Mouse (Mus musculus): ENCODE results near the gene Shroom3. TPM values are rescaled to one million over a fixed set of nuclear protein-coding genes. Genes with fewer than 3 reads are reported as not detected.

Shroom3 gene
- polyA plus RNA-seq, 1 experiment from 2014 or later: 3.2 TPM

DNA sequence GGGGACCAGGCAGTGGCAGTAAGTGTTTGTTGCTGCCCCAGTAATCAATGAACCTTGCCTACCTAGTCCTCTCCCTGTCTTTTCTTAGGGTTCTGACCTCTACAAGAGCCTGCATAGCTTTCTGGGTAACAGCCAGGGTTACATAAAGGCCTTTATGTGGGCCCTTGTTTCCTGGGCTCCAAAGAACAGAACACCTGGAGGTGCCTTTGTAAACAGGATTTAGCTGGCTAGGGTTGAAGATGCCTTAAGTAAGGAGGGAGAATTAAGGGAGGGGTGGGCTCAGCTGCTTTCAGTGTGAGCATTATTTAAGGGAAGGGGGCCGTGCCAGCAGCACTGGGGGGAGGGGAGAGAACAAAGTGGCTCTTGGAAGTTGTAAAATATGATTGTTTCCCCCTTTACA is 210.5 kb downstream of the Shroom3 start:
- Histone ChIP-seq H3K9ac (no peak overlapping the region), H3K4me2 (no peak overlapping the region)
- ATAC-seq (ENCODE audit: insufficient number of reproducible peaks, low FRiP score, low TSS enrichment, low read depth): no peak

GRCm38 (mm10) chr5:92895877-92896276 is 212.6 kb downstream of the Shroom3 start:
- Histone ChIP-seq H3K27me3 (no peaks in the 10 kb centered on the region), H3K4me3 (no peak overlapping the region), H3K9me3 (no peaks in the 10 kb centered on the region), H3K4me1 (peaks cover 22% of the 10 kb centered on the region), H3K9ac (no peak overlapping the region), H3K4me2 (no peak overlapping the region), H3K36me3 (no peaks in the 10 kb centered on the region), H3K27ac (no peak overlapping the region)
- no peak for ATAC-seq (ENCODE audit: insufficient number of reproducible peaks, low FRiP score, low TSS enrichment, low read depth)
- WGBS: 91% methylated on average over 8 of the region's 8 CpGs

More for the DNA sequence above, 210.5 kb downstream of the Shroom3 start:
- H3K9me3 ChIP-seq: no peaks in the 10 kb centered on the region
- H3K36me3 ChIP-seq: no peaks in the 10 kb centered on the region
- WGBS: 5% methylated on average over 1 of the region's 1 CpGs
- H3K27ac ChIP-seq: no peak overlapping the region
- H3K4me3 ChIP-seq: no peak overlapping the region
- peaks cover 16% of the 10 kb centered on the region for H3K4me1 ChIP-seq
- H3K27me3 ChIP-seq: no peaks in the 10 kb centered on the region

- Histone ChIP-seq H3K9me3 (no peaks in the 10 kb centered on the region), H3K4me1 (peaks cover 22% of the 10 kb centered on the region), H3K27me3 (no peaks in the 10 kb centered on the region), H3K4me3 (no peak overlapping the region), H3K9ac (no peak overlapping the region), H3K36me3 (no peaks in the 10 kb centered on the region), H3K27ac (no peak overlapping the region), H3K4me2 (no peak overlapping the region)
- WGBS: 62% methylated on average over 1 of the region's 1 CpGs
- ATAC-seq (ENCODE audit: insufficient number of reproducible peaks, low FRiP score, low TSS enrichment, low read depth): no peak
These were observed 213.6 kb downstream of the Shroom3 start for GRCm38 (mm10) chr5:92896725-92897280.

DNA sequence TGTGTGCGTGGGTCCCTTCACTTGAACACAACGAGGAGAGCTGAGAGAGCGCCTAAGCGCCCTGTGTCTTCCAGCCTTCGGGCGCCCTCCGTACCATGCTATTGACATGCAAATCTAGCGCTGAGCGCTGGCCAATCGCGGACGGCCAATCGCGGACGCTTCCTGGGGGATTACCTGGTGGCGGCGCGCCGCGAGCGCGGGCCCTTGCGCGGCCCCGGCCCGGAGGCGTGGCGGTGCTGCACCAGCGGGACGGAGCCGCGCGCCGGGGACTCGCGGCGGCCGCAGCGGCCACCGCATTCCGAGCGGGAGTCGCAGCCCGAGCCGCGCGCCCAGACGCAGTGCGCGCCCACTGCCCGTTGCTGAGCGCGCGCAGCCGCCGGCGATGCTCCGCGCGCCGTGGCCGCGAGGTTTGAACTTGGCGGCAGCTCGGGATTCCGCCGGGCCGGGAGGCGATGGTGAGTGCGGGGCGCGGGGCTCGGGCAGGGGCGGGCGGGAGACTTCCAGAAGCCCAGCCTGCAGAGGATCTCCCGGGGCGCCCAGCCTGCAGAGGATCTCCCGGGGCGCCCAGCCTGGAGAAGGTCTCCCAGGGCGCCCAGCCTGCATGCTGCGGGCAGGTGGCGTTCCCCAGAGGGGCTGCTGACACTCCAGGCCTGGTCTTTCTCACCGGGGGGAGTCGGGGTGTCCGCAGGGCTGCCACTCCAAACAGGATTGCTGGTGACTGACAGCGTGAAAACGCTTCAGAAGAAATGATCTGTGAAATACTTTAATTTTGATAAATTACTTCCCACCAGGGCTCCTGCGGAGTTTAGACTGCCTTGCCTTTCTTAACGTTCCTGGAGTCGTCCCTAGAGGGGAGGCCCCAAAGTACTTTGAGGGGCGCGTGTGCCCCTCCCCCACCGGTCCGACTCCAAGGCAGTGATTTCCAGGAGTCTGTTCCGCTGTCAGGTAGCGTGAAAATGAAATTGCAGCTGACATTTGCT is 214.8 kb downstream of the Shroom3 start:
- H3K4me2 ChIP-seq: peak overlapping the region; percentile 97
- peak overlapping the region; percentile 60 for H3K9ac ChIP-seq
- no peaks in the 10 kb centered on the region for H3K36me3 ChIP-seq
- peak; percentile 80 for ATAC-seq (ENCODE audit: insufficient number of reproducible peaks, low FRiP score, low TSS enrichment, low read depth)
- no peaks in the 10 kb centered on the region for H3K9me3 ChIP-seq
- H3K4me1 ChIP-seq: peaks cover 22% of the 10 kb centered on the region
- H3K27ac ChIP-seq: peak overlapping the region; percentile 63
- no peaks in the 10 kb centered on the region for H3K27me3 ChIP-seq
- peak overlapping the region; percentile 65 for H3K4me3 ChIP-seq
- WGBS: under 1% methylated on average over 93 of the region's 96 CpGs

- Histone ChIP-seq H3K4me3 (no peak overlapping the region), H3K4me2 (0 out of 2 replicates have a peak overlapping the region, but pooled peaks have one; percentile 2), H3K27me3 (no peaks in the 10 kb centered on the region), H3K9ac (no peak overlapping the region), H3K4me1 (peaks cover 23% of the 10 kb centered on the region), H3K27ac (no peak overlapping the region), H3K36me3 (no peaks in the 10 kb centered on the region), H3K9me3 (no peaks in the 10 kb centered on the region)
- 57% methylated on average over 5 of the region's 5 CpGs for WGBS
- ATAC-seq (ENCODE audit: insufficient number of reproducible peaks, low FRiP score, low TSS enrichment, low read depth): no peak
These were observed 217.2 kb downstream of the Shroom3 start for GRCm38 (mm10) chr5:92900470-92900869.

DNA sequence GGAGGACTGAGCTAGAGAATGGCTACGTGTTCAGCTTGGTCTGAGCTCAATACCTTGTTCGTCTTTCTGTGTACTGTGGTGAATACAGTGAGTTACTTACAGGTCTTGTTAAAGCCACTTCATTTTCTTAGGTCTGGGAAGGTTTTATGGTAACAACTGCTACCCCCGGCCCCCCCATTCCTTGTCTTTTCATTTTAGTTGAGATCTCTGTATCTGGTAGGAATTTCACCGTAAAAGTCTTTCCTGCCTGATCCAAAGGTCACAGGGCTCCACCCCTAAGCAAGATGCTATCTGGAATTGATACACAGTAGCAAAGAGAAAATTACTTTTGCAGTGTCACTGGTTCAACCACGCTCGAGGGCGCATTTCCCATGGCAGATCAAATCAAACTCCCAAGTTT is 218.6 kb downstream of the Shroom3 start:
- WGBS: 57% methylated on average over 7 of the region's 7 CpGs
- Histone ChIP-seq H3K4me1 (peaks cover 29% of the 10 kb centered on the region), H3K4me2 (no peak overlapping the region), H3K9me3 (no peaks in the 10 kb centered on the region), H3K27ac (no peak overlapping the region), H3K9ac (no peak overlapping the region), H3K36me3 (no peaks in the 10 kb centered on the region), H3K4me3 (no peak overlapping the region), H3K27me3 (no peaks in the 10 kb centered on the region)
- no peak for ATAC-seq (ENCODE audit: insufficient number of reproducible peaks, low FRiP score, low TSS enrichment, low read depth)

GRCm38 (mm10) chr5:92905146-92905545 is 221.9 kb downstream of the Shroom3 start:
- Histone ChIP-seq H3K4me3 (no peak overlapping the region), H3K4me2 (no peak overlapping the region), H3K9ac (no peak overlapping the region), H3K36me3 (no peaks in the 10 kb centered on the region), H3K27ac (no peak overlapping the region), H3K9me3 (no peaks in the 10 kb centered on the region), H3K4me1 (peaks cover 11% of the 10 kb centered on the region), H3K27me3 (no peaks in the 10 kb centered on the region)
- 63% methylated on average over 9 of the region's 9 CpGs for WGBS
- ATAC-seq (ENCODE audit: insufficient number of reproducible peaks, low FRiP score, low TSS enrichment, low read depth): no peak

GRCm38 (mm10) chr5:92905594-92906008 is 222.4 kb downstream of the Shroom3 start:
- ATAC-seq (ENCODE audit: insufficient number of reproducible peaks, low FRiP score, low TSS enrichment, low read depth): 0 out of 2 replicates have a peak, but pooled peaks have one; percentile 57
- Histone ChIP-seq H3K9me3 (no peaks in the 10 kb centered on the region), H3K4me3 (no peak overlapping the region), H3K27me3 (no peaks in the 10 kb centered on the region), H3K27ac (peak overlapping the region; percentile 38), H3K4me1 (peaks cover 11% of the 10 kb centered on the region), H3K36me3 (no peaks in the 10 kb centered on the region), H3K4me2 (no peak overlapping the region), H3K9ac (no peak overlapping the region)
- 21% methylated on average over 8 of the region's 8 CpGs for WGBS

DNA sequence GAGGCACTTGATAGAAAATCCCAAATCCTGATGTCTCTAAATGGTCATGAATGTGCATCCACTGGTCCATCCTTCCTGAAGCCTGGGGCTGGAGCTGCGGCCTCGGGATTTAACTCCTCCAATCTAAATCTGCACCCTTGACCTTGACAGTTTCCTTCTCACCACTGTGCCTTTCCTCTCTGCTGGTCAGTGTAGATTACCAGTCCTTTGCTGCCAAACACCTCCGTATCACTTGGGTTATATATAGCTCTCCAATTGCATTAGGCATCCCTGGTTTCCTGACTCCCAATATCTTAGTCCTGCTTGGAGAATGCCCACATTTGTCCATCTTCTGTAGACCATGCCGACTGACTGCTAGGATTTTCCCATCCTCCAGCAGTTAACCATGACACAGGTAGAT is 225.0 kb downstream of the Shroom3 start:
- no peaks in the 10 kb centered on the region for H3K9me3 ChIP-seq
- no peaks in the 10 kb centered on the region for H3K36me3 ChIP-seq
- ATAC-seq (ENCODE audit: insufficient number of reproducible peaks, low FRiP score, low TSS enrichment, low read depth): no peak
- no peak overlapping the region for H3K27ac ChIP-seq
- 91% methylated on average over 4 of the region's 4 CpGs for WGBS
- no peak overlapping the region for H3K9ac ChIP-seq
- no peak overlapping the region for H3K4me3 ChIP-seq
- H3K27me3 ChIP-seq: no peaks in the 10 kb centered on the region
- H3K4me1 ChIP-seq: peaks cover 11% of the 10 kb centered on the region
- H3K4me2 ChIP-seq: no peak overlapping the region

GRCm38 (mm10) chr5:92910838-92911237 is 227.6 kb downstream of the Shroom3 start:
- 80% methylated on average over 3 of the region's 3 CpGs for WGBS
- no peak overlapping the region for H3K9ac ChIP-seq
- H3K4me3 ChIP-seq: no peak overlapping the region
- H3K4me1 ChIP-seq: peaks cover 5% of the 10 kb centered on the region
- no peak overlapping the region for H3K4me2 ChIP-seq
- no peaks in the 10 kb centered on the region for H3K36me3 ChIP-seq
- no peak for ATAC-seq (ENCODE audit: insufficient number of reproducible peaks, low FRiP score, low TSS enrichment, low read depth)
- no peaks in the 10 kb centered on the region for H3K9me3 ChIP-seq
- no peak overlapping the region for H3K27ac ChIP-seq
- no peaks in the 10 kb centered on the region for H3K27me3 ChIP-seq

- no peak overlapping the region for H3K27ac ChIP-seq
- 27% methylated on average over 10 of the region's 10 CpGs for WGBS
These were observed 232.2 kb downstream of the Shroom3 start for GRCm38 (mm10) chr5:92915421-92915820.

GRCm38 (mm10) chr5:92917755-92918154 is 234.5 kb downstream of the Shroom3 start:
- Histone ChIP-seq H3K27me3 (no peaks in the 10 kb centered on the region), H3K9me3 (no peaks in the 10 kb centered on the region), H3K4me3 (no peak overlapping the region), H3K36me3 (peaks cover 6% of the 10 kb centered on the region; the same call in 1 of the 2 replicates), H3K9ac (no peak overlapping the region), H3K27ac (no peak overlapping the region), H3K4me2 (no peak overlapping the region), H3K4me1 (peaks cover 6% of the 10 kb centered on the region; the same call in 1 of the 2 replicates)
- 64% methylated on average over 6 of the region's 6 CpGs for WGBS
- ATAC-seq (ENCODE audit: insufficient number of reproducible peaks, low FRiP score, low TSS enrichment, low read depth): no peak

More at GRCm38 (mm10) chr5:92915421-92915820, 232.2 kb downstream of the Shroom3 start:
- peaks cover 6% of the 10 kb centered on the region; the same call in 1 of the 2 replicates for H3K4me1 ChIP-seq
- no peak overlapping the region for H3K4me3 ChIP-seq
- no peak for ATAC-seq (ENCODE audit: insufficient number of reproducible peaks, low FRiP score, low TSS enrichment, low read depth)
- H3K36me3 ChIP-seq: no peaks in the 10 kb centered on the region
- no peak overlapping the region for H3K4me2 ChIP-seq
- no peaks in the 10 kb centered on the region for H3K9me3 ChIP-seq
- H3K27me3 ChIP-seq: no peaks in the 10 kb centered on the region
- no peak overlapping the region for H3K9ac ChIP-seq

Measured in limb, embryonic 15.5 days (tissue).